Mouse (Mus musculus) heart, adult 9 months (tissue): ENCODE measurements at regions not wholly inside any gene's neighbourhood (a gene's known extent, or its start where the extent isn't known, plus 50 kb on each side); places are given as distances from the start of the nearest gene placed in this dataset.
"Not testable (repeated sequence)": the region's sequence is repeated elsewhere in the genome, so short reads cannot be mapped to it uniquely, and the experiment has no call there.

Experiments used
- DNase-seq, 2 experiments: peaks; one replicate each; pipeline ENCODE4 v3.0.0; 2022; ENCODE audit warnings: low spot score in 2 of 2

DNA sequence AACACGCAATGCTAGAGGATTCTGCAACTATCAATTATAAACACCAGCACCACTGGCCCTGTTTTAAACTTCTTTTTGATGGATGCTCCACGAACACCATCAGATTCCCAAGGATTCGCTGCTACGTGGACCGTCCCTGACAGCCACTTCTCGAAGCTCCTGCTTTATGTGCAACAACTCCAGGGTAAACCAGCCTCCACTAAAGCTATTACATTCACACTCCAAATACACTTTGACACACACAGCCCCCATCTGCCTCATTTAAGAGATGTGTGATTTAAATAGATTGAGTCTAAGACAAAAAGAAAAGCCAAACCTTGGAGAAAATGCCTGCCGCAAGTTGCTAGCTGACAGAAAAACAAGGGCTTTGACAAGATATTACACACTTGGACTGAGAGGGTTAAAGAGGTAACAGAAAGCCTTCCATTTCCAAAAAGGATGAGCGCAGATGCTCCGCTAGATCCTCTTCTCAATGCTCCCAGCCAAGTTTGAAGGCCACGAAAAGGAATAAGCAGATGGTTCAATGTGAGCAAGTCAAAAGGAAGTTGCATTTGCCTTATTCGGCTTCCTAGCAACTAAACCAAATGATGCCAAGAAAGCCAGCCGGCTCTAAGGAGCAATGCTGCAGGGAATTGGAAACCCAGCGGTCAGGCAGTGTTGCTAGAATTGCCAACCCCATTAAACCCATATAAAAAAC lies 54.0 kb upstream of the Cnep1r1 start:
- DNase-seq: no peak

DNA sequence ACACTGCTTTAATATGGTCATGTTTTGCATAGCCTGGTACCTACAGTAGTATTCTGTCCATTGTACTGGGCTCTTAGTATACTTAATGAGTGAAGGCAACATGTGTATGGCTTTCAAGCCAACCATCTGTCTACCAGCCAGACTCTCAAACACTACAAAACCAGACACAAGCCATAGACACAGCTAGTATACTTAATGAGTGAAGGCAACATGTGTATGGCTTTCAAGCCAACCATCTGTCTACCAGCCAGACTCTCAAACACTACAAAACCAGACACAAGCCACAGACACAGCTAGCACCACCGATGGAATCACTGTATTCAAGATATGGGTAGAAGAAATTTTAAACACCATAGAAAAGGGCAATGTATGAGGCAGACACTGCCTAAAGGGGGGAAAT lies 59.5 kb upstream of the Cnep1r1 start:
- not testable (repeated sequence) for DNase-seq

DNA sequence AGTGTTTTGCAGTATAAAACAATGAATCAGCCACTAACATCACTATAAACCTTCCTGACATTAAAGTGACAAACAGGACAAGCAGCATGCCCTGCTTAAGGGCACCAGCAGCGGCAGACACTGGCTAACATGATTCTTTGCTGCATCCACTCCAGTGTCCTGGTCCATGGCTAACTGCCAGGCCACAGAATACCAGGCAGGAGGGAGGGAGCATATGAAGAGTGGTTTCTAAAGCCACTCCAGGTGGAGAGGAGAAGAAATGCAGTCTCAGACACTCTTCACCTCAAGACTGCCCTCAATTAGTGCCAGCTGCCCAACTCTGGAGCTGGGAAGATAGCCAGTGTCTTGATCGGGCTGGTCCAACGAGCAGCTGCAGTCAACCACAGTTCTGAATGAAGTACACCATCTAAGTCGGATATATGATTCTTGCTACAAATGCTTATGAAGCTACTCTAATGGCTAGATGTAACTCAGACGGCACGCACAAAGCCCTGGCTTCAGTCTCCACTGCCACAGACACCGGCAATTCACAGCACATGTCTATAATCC lies 60.8 kb upstream of the Cnep1r1 start:
- DNase-seq: no peak

DNA sequence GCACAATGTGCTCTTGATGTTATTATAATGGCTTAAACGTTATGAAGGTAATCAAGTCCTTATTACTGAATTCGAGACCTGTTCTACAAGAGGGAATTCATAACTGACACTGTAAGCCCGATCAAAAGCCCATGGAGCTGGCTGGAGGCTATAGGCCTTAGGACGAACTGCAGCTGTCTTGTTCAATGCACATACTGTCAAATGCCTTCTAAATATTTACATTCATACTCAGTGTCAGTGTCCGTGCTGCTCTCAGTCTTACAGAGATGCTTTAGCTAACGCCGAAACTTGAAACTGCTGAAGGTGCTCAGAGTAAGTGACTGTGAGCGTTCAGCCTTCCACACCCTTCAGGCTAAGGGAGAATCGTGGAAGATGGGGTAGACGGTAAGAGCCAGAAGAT lies 67.9 kb upstream of the Cnep1r1 start:
- no peak for DNase-seq

DNA sequence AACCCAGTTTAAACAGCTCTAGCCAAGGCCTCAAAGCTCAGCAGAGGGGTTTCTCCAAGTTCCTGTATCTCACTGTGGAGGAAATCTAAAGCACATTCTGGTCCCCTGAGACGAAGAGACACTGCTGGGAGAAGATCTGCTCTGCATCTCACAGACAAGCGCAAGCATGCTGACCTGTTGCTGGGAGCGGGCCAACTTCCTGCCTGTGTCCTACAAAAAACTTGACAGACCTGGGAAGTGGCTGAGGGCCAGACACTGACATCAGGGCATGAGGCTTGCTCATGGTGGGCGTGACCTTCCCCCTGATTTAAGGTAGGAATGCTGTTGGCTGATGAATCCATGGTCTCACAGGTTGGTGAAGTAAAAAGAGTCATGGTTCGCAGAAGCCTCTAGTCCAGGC lies 69.5 kb upstream of the Cnep1r1 start:
- peak; percentile 2 to 6 for DNase-seq

DNA sequence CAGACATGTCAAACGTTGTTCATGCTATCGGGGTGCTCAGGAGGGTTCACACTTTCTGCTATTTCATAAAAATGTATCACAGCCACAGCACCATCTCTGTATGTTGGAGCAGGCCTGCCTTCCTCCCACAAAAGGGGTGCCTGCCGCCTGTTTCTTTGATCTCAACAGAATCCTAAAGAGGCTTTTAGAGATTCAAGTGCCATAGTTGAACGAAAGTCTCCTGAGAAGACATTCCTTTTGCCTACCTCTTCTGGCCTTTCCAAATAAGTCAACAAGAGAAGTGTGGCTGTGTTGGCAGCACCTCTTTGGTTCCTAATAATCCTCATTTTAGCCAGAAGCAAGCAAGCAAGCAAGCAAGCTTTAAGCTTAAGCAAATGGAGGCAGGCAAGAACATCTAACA lies 72.6 kb upstream of the Cnep1r1 start:
- DNase-seq: no peak

GRCm38 (mm10) chr8:88039286-88039685 lies 79.3 kb upstream of the Cnep1r1 start:
- no peak for DNase-seq

GRCm38 (mm10) chr8:88037994-88038393 lies 78.6 kb upstream of the Zfp423 start:
- DNase-seq: no peak

- no peak for DNase-seq
These were observed 73.7 kb upstream of the Zfp423 start for GRCm38 (mm10) chr8:88033054-88033453.

- DNase-seq: no peak
These were observed 65.1 kb upstream of the Zfp423 start for GRCm38 (mm10) chr8:88024496-88024895.

DNA sequence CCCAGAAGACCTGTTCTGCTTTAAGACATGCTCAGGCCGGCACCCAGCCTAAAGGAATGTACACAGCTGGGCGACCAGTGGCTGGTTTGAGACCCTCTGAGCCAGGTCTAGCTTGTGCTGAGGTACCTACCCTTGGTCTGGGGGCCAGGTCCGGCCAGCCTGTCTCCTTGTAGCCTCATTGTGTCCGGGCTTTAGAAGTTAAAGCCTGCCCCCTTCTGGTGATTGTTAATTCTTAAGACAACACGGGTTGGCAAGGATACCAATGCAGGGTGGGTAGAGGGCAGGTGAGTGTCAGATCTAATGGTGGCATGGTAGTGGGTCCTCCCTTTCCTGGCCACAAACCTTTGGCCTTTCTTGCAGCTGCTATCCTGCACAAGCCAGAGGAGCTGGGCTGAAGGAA lies 64.0 kb upstream of the Zfp423 start:
- peak; percentile 19 to 24 for DNase-seq

DNA sequence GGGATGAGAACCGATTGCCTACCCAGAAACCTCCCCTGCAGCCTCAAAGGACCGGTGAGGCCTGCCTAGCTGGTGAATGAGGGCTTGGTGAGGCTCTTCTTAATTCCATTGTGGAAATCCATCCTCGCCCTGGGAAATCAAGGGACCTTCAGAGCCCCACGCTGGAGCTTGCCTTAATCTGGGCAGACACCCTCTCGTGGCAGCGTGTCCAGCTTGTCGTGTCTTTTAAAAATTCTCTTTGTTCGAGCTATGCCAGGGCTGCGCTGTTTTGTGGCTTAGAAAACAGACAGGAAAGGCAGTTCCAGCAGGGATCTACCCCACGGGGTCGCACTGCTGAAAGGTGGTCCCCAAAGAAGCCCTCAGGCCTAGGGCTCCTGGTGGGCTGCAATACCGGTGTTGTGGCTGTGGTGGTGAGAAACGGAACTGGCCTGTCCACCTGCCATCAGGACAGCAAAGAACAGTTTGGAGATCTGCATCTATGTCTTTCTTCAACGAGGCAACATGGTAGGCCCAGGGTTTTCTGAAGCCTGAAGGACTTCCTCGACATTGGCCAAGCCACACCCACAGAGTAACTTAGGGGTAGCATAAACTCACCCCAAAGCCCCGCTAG lies 63.5 kb upstream of the Zfp423 start:
- DNase-seq: no peak

- DNase-seq: no peak
These were observed 60.1 kb upstream of the Zfp423 start for GRCm38 (mm10) chr8:88019243-88020115.

GRCm38 (mm10) chr8:88018494-88018893 lies 59.1 kb upstream of the Zfp423 start:
- DNase-seq: no peak

- no peak for DNase-seq
These were observed 52.9 kb upstream of the Zfp423 start for GRCm38 (mm10) chr8:88012177-88012825.

DNA sequence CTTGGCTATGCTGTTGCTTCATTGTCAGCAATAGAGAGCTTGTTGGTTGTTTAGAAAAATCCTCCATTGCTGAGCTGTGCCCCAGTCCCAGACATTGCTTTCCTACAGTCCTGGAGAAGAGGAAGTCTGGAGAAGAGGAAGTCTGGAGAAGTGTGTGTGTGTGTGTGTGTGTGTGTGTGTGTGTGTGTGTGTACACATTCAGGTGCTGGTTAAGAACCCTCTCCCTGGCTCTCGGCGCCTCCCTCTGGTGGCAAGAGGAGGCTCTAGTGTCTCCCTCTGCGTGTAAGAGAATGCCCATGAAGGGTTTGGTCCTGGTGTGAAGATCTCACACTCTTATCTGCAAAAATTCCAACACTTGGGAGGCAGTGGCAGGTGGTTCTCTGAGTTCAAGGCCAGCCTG lies 51.2 kb upstream of the Zfp423 start:
- peak; percentile 14 for DNase-seq

DNA sequence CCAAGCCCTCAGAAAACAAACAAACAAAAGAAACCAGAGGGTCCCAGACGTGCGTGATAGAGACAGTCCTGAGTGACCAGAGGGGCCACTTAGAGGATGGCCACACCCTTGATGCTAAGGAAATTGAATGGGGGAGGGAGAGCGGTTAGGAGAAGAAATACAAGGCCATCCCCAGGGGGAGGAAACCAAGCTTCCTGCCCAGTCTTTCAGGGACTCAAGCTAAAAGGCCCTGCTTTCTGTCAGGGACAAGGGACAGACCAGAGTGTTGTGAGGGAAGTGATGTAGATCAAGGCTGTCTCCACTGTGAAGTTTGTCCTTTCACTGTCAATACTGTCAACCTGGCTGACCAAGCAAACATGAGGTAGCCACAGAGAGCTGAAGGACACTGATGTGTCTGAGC lies 50.5 kb upstream of the Zfp423 start:
- DNase-seq: no peak
